Mouse (Mus musculus): ENCODE results near the gene Tmsb10. TPM values are rescaled to one million over a fixed set of nuclear protein-coding genes. Genes with fewer than 3 reads are reported as not detected.
A peak's percentile ranks its signal among the peaks of the same experiment; 100 is the strongest.

Gene Tmsb10
- 100 to 1,000 TPM; 225 to 328 TPM for total RNA-seq (2021)
- long read RNA-seq, experiment 1, transcript Tmsb10-203 (3 exons, 570 nt), result major isoform, 241 of 344 reads
- long read RNA-seq, experiment 1, transcript Tmsb10-202 (2 exons, 690 nt), result minor isoform, 101 of 344 reads
- long read RNA-seq, experiment 1, partial matches to known transcripts, result 2 of 344 reads
- long read RNA-seq, experiment 1, other reads (novel, unspliced or antisense), result 0 of 344 reads
- long read RNA-seq, experiment 2, transcript Tmsb10-202 (2 exons, 690 nt), result minor isoform, 108 of 362 reads
- long read RNA-seq, experiment 2, transcript Tmsb10-203 (3 exons, 570 nt), result major isoform, 252 of 362 reads
- long read RNA-seq, experiment 2, partial matches to known transcripts, result 0 of 362 reads
- long read RNA-seq, experiment 2, other reads (novel, unspliced or antisense), result 2 of 362 reads

DNA sequence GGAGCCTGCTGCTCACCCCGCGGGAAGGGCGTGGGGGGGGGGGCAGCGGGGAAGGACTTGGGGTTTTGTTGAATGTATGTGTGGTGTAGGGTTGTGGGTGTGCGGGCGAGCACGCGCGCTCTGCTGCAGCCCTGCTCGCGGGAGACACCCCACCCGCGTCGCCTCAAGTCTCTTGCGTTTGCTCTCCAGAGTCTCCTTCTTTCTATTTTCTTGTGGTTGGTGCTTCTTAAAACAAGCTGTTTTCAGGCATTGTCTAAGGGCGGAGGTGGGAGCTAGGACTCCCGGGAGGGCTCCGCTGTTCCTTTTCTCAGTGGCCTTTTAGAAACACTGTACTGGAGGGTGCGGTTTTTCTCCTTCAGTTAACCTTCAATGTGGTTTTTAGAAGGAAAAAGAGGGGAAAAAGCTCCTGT, at the start of gene Tmsb10:
Gene Tmsb10 (minus strand): TSS at position 87 of the 410 bp plus-strand sequence.
- intact Hi-C loops (cut with DNase I; ENCODE audit: low total_unique reads), result no loop called here
- no peak for DNase-seq

DNA sequence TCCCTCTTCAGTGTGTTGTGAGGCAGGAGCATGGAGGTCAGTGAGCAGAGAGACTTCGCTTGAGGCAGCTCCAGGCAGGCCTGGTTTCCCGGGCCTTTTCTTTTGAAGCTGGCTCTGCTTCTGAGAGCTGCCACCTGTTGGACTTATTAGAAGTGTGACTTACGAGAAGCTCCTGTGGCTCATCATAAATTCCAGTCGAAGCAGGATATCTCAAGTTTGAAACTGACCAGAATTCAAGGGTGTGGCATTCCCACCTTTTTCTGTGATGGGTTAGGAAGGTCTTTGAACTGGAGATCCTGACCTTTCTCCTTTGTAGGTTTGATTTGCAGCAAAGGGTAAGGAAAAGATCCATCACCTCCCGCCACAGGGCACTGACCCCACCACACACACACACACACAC, 45.1 kb upstream of the Tmsb10 start:
- intact Hi-C loops (cut with DNase I; ENCODE audit: low total_unique reads), result no loop called here

DNA sequence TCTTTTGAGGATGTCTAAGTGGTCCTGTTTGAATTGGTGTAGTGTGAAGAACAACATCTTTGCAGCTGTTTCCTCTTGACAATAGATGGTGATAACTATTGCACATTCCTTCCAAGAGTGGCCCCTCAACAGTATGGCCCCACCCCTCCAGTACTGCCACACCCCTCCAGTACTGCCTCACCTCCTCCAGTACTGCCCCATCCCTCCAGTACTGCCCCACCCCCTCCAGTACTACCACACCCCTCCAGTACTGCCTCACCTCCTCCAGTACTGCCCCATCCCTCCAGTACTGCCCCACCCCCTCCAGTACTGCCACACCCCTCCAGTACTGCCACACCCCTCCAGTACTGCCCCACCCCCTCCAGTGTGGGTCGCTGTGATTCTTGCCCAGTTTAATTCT, 43.8 kb upstream of the Tmsb10 start:
- intact Hi-C loops (cut with DNase I; ENCODE audit: low total_unique reads), result no loop called here
- DNase-seq, result no peak

More for the DNA sequence above, 45.1 kb upstream of the Tmsb10 start:
- no peak for DNase-seq

DNA sequence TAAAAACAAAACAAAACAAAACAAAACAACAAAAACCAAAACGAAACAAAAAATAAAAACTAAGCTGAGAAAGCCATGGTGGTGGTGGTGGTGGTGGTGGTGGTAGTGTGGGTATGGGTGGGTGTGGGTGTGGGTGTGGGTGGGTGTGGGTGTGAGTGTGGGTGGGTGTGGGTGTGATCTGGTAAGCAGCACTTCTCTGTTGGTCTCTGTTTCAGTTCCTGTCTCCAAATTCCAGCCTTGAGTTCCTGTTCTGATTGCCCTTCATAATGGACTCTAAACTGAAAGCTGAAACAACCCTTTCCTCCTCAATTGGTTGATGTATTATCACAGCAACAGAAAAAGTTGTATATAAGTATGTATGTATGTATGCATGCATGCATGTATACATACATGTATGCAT, 40.3 kb upstream of the Tmsb10 start:
- no peak for DNase-seq
- intact Hi-C loops (cut with DNase I; ENCODE audit: low total_unique reads), result no loop called here

DNA sequence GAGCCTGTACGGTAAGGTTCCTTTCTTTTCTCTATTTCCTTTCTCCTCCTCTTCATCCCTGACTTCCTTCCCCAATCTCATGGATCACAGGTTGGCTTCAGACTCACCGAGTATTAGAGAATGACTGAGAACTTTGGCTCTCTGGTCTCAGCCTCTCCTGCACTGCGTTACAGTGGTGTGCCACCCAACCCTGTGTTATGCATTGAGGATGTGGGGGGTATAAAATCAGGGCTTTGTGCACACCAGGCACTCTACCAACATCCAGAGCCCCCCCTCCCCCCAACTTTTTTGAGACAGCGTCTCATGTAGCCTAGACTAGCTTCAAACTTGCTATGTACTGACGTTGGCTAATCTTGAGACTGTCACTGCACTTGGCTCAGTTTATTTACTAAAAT, 35.1 kb upstream of the Tmsb10 start:
- no peak for DNase-seq
- intact Hi-C loops (cut with DNase I; ENCODE audit: low total_unique reads), result no loop called here

DNA sequence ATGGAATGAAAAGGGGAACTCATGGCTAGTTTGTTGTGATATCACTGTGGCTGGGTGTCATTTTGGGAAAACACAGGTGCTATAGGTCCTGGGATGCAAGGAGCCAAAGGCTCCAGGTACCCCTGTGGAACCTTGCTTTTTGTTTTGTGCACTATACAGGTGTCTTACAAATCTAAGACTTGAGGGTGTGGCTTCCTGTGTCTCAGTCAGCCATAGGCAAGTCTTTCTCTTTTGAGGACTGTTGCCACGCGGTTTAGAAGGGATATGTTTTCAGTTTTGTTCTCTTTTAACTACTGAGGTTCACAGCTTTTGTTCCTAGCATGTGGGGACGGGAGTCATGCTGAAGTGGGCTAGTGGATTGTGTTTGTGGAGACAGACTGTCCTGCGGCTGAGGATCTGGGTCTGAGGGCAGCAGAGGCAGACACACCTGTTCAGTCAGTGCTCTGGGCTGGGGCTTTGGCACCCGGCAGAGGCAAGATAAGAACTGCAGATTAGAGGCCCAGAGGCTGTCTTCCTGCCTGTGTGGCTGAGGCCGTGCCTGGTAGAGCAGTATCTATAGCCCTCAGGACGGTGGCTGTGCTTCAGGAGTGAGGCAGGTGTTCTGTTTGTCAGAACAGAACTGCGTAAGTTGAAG, 34.6 kb upstream of the Tmsb10 start:
- intact Hi-C loops (cut with DNase I; ENCODE audit: low total_unique reads), result no loop called here
- no peak for DNase-seq

DNA sequence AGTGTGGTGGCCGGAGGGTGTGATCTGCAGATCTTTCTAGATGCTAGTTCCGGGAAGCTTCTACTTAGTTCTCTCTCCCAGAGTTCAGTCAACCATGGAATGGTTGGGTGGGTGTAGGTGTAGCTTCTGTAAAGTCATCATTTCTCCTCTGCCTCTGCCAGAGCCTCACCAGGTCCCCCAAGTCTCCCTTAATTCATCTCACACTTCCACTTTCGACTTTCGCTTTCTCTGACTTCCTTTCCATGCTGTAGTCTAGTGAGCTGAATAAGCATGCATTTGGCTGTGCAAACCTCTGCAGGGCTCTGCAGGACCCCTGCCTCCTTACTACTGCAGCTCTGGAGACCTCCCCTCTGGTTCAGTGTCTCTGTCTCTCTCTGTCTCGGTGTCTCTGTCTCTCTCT, 31.7 kb upstream of the Tmsb10 start:
- intact Hi-C loops (cut with DNase I; ENCODE audit: low total_unique reads), result no loop called here
- no peak for DNase-seq

DNA sequence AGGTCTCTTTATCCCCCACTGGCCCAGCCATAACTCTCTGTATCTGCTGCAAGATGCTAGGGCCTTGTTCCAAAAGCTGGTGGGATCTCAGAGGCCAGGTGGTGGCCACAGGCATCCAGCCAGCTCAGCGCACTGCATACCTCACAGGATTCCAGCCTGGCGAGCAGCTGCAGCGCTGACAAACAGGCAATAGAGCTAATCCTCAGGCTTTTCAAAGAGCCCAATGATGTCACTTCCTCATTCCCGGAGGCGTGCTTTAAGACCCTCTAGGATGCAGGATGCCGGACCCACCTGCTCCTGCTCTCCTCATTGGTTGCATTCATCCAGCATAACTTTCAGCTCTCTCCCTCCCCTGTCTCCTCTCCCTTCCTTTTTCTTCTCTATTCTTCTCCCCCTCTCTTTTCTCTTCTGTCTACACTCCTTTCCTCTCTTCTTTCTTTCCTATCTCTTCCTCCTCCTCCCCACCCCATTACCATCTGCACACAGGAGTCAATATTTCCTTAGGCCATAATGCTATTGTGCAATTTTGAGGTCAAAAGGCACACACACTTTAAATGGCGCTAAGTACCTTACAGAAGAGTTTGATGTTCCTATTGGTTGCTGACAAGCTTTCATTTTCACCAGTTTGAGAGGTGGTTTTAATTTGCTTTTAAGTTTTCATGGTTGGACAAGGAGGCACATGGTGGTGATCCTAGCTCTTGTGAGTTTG, 30.6 kb upstream of the Tmsb10 start:
- intact Hi-C loops (cut with DNase I; ENCODE audit: low total_unique reads), result no loop called here
- DNase-seq, result peak; percentile 28

DNA sequence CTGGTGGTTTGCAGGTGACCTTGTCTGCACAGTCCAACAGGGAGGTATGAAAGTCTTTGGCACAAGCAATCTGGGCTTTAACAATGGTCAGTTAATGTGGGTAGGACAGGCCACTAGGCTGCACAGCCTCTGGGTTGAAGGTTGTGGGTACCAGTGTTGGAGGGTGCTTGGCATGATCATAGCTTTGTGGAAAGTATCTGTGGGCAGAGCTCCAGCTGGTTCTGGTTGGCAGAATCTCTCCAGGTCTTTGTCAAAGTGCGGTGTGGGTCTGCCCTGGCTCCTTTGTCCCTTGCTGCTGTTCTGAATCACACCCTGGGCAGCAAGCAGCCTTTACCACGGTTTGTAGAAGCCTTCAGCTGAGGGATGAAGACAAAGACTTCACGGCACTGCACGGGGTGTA, 24.0 kb upstream of the Tmsb10 start:
- intact Hi-C loops (cut with DNase I; ENCODE audit: low total_unique reads), result no loop called here

DNA sequence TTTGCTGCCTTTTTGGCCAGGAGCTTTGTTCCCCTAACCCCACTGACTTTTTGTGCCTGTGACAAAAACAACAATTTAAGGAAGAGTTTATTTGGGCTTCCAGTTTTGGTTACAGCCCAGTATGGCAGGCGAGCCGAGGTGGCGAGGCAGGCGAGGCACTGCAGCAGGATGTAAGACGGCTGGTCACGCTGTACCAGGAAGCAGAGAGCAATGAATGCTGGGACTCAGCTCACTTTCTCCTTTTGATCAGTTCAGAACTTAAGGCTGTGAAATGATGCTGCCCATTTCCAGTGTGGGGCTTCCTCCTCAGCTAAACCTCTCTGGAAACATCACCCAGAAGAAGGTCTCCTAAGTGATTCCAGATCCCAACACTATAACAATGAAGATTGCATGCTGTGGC, 23.3 kb upstream of the Tmsb10 start:
- intact Hi-C loops (cut with DNase I; ENCODE audit: low total_unique reads), result no loop called here
- DNase-seq, result no peak

More for the DNA sequence above, 24.0 kb upstream of the Tmsb10 start:
- DNase-seq, result no peak

DNA sequence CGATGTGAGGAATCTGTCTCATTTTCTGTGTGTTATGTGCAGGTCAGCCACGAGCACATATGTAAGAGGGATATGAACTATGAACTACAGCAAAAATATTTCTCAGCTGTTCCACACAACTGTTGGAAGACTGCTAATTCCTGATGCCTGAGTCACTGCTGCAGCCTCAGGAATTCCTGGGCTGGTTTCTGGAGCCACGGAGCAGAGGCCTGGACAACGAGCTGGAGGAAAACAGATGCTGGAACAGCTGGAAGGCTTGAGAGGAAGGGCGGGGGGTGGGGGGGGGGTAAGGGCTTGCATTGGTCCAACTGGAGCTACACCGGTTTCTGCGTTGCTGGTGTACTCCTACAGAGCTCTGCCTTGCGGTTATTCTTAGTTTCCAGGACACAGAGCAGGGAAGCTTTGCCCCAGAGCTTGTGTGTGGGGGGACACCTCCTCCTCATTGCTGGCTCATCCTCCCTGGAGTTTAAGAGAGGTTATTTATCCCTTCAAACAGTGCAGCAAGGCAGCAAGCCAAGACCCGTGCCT, 22.6 kb upstream of the Tmsb10 start:
- peak; percentile 71 for DNase-seq
- intact Hi-C loops (cut with DNase I; ENCODE audit: low total_unique reads), result no loop called here

DNA sequence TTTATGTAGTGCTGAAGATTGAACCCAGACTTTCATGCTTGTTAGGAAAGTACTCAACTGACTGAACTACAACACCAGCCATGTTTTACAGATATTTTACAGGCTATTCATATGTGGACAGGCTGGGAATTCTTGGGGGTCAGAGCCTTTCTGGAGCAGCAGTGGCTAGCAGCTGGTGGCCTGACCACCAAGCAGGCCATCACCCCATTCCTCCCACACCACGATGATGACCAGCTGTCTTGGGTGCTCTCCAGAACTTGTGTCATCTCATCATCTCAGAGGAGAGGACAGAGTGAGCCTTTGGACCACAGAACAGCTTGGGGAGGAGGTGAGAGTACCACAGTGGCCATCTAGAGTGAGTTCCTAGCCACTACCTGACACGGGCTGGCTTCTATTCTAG, 18.3 kb upstream of the Tmsb10 start:
- intact Hi-C loops (cut with DNase I; ENCODE audit: low total_unique reads), result no loop called here
- DNase-seq, result peak; percentile 26

DNA sequence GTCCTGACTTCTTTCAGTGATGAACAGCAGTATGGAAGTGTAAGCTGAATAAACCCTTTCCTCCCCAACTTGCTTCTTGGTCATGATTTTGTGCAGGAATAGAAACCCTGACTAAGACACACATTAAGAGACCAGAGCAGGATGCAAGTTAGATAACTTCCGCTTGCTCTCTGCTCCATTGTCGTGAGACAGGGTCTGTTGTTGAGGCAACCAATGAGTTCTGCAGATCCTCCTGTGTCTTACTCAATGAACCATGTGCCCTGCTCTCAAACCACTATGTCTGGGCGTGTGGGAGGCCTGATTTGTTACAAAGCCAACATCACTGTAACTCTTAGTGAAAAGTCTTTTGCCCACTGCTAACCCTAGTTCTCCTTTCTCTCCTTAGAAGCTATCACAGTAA, 12.5 kb upstream of the Tmsb10 start:
- intact Hi-C loops (cut with DNase I; ENCODE audit: low total_unique reads), result no loop called here
- DNase-seq, result no peak

DNA sequence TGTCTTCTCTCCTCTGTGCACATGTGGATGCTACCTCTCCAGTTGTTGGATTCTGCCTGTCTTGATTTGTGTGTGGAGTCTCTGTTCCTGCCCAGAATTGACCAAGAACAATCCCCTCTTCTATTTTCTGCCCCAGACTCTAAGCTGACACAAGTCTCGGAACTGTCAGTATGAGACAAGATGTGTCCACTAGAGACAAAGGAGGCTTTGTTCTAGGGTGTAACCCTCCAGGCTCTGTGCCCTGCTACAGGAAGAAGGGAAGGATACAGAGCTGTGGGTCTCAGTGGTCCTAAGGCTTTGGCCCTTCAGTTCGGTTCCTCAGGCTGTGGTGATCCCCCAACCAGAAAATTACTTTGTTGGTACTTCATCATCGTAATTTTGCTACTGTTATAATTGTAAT, 11.2 kb upstream of the Tmsb10 start:
- intact Hi-C loops (cut with DNase I; ENCODE audit: low total_unique reads), result no loop called here
- no peak for DNase-seq

DNA sequence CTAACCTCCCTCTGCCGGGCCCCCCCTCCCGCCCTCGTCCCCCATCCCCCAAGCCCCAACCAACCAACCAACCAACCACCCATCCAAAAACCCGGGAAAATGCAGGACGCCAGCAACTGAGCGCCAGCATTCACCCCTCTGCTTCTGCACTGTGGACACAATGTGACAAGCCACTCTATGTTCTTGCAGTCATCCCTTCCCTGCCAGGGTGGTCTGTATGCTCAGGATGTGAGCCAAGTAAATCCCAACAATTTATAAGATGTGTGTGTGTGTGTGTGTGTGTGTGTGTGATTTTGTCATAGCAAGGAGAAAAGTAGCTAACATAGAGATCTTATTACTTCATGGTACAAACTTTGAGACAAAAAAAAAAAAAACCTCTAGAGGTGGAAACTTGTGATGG, 6.7 kb upstream of the Tmsb10 start:
- intact Hi-C loops (cut with DNase I; ENCODE audit: low total_unique reads), result no loop called here
- no peak for DNase-seq

DNA sequence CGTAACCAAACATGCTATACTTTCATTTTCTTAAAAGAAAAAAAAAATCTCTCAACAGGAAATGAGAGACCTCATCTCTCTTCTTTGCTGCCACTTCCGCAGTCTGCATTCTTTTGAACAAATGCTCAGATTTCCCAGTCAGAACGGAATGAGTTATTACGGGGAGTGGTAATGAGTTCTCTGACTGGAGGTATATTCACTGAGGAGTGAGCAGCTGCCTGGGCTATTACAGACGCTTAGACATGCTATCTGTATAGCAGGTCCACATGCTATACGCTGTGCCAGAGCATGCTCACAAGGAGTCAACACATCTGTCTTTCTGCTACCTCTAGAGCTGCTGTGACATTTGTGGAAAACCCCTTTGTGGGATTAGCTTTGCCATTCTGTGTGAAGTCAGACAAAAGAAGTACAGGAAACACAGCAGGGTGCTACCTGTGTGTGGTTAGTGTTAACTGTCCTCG, 3.8 kb upstream of the Tmsb10 start:
- intact Hi-C loops (cut with DNase I; ENCODE audit: low total_unique reads), result no loop called here

DNA sequence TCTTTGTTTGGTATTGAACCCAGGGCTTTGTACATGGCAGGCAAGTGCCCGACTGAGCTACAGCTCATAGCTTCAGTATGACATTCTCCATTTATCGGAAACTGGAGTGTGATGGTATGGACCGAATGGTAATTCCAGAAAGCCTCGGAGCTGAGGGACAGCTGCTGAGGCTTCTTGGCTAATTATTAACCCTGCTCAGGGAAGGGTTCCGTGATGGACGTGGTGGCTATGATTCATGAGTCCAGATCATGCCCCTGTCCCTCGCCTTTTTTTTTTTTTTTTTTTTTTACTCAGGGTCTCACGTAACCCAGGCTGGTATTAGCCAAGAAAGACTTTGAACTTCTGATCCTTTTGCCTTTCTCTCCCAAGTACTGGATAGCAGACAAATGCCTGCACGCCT, 3.1 kb upstream of the Tmsb10 start:
- intact Hi-C loops (cut with DNase I; ENCODE audit: low total_unique reads), result no loop called here
- DNase-seq, result no peak

More for the DNA sequence above, 3.8 kb upstream of the Tmsb10 start:
- DNase-seq, result no peak

DNA sequence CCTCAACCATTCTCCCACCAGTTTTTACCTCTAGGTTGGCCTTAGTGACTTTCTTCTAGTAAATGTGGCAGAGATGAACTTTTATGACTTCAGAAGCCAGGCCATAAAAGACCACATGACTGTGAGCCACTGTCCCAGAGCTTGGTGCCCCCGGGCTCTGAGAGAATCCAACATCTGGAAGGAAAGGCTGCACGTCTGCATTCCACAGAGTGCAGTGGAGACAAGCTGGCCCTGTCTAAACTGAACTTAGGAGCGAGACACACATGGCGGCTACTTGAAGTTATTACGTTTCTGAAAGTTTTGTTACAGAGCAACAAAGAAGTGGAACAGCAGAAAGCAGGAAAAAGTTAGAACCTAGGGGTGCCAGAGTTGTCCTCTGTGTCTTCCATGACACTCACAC, 2.1 kb upstream of the Tmsb10 start:
- DNase-seq, result no peak
- intact Hi-C loops (cut with DNase I; ENCODE audit: low total_unique reads), result no loop called here

DNA sequence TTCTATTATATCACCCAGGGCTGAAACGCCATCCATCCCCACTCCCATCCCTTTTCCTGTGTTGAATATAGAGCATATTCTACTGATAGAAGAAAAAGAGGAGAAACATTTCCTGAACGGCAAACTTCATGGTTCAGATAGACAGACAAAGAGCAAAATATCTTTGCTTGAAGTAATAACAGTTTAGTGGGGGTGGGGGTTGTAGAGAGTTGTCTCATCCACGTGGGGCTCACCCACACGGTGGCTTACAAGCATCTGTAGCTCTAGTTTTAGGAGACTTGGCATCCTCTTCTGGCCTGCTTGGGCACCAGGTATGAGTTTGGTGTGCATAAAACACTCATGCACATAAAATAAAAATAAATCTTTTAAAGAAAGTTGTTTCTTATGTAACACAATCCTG, 627 bp upstream of the Tmsb10 start:
- intact Hi-C loops (cut with DNase I; ENCODE audit: low total_unique reads), result no loop called here
- DNase-seq, result no peak
